Mouse (Mus musculus) thymus, adult 2 months (tissue): ENCODE results near the gene Myl6b. TPM values are rescaled to one million over a fixed set of nuclear protein-coding genes. Genes with fewer than 3 reads are reported as not detected.

Experiments
- DNase-seq: peaks from one replicate; pipeline ENCODE4 v3.0.0; 2021
- H3K27ac ChIP-seq: fragments of 200-500 bp; 2 replicates; pipeline ENCODE4 v1.5.1; 2012; ENCODE audit warnings: low read length, control low read depth; ENCODE audit not compliant: control insufficient read depth, insufficient read depth
- H3K27me3 ChIP-seq: fragments of 200-500 bp; 2 replicates; pipeline ENCODE4 v1.6.1; 2012; ENCODE audit warnings: mild to moderate bottlenecking, low read length, moderate library complexity, mixed read lengths; ENCODE audit not compliant: control insufficient read depth, insufficient read depth
- H3K36me3 ChIP-seq: fragments of 200-500 bp; 2 replicates; pipeline ENCODE4 v1.6.1; 2012; ENCODE audit warnings: mild to moderate bottlenecking, low read length, moderate library complexity; ENCODE audit not compliant: control insufficient read depth, insufficient read depth
- H3K4me1 ChIP-seq: fragments of 200-500 bp; replicated peaks from 2 replicates; pipeline ENCODE4 v1.6.1; 2012; ENCODE audit warnings: low read length; ENCODE audit not compliant: control insufficient read depth, insufficient read depth
- H3K4me3 ChIP-seq: fragments of 200-500 bp; 2 replicates; pipeline ENCODE4 v1.5.1; 2012; ENCODE audit warnings: mild to moderate bottlenecking, low read length, control low read depth, moderate library complexity; ENCODE audit not compliant: control insufficient read depth, insufficient read depth
- CTCF ChIP-seq: fragments of 200-500 bp; IDR thresholded peaks from 2 replicates; pipeline ENCODE4 v1.5.1; 2012; ENCODE audit warnings: mild to moderate bottlenecking, control low read depth, low read length, moderate library complexity, borderline replicate concordance; ENCODE audit not compliant: control insufficient read depth, poor library complexity, insufficient read depth; ENCODE audit errors: extremely low read depth
- POLR2A ChIP-seq: fragments of 200-500 bp; IDR thresholded peaks from 2 replicates; pipeline ENCODE4 v1.6.1; 2012; ENCODE audit warnings: mild to moderate bottlenecking, low read length, control low read depth, moderate library complexity; ENCODE audit not compliant: control insufficient read depth, poor library complexity, insufficient read depth; ENCODE audit errors: extremely low read depth
- WGBS: fragments of 180-500 bp; shearing (Covaris S2); methylation state at CpG from one replicate; pipeline ENCODE4 v1.1.7; 2018; 5-methylcytosine and 5-hydroxymethylcytosine counted together
- polyA plus RNA-seq: library from polyadenylated mRNA; depleted of rRNA; stranded (reverse); fragments of >200 nt; gene quantifications from 2 replicates; pipeline ENCODE4 v1.2.3, GENCODE M21; 2012

The Myl6b gene
- polyA plus RNA-seq, 1 experiment, result 3.9 TPM

DNA sequence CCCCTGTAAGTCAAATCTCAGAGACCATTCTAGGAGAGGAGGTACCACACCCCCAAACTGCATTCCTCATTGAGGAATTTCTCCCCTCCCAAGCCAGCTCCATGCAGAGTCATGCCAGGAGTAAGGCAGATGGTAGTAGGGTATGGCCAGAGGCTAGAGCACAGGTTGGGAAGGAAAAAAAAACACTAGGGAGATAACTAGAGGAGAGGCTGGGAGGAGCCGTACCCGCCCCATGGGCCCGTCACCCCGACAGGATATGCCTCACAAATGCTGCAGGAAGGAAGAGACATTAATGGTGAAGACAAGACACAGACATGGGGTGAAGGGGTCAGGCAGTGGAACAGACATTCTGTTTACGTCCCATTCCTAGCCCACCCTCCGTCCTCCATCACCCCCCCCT, 7.0 kb downstream of the Myl6b start:
- peak; percentile 11 for DNase-seq

DNA sequence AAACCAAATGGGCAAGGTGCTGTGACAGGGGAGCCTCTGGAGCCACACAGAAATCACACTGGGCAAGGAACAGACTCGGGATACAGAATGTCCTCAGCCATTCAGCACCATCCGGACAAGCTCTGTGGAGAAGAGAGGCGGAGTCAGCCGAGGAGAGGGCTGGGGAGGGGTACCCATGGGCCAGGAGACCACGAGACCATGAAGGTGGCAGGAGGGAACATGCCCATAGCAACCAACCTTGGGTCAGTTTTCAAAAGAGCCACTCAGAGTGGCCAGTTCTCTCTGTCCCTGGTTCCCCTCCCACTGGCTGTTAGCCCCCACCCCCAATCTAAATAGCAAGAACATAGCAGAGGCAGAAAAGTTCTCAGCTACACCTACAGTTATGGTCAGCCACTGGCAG, 7.6 kb downstream of the Myl6b start:
- peaks cover 51% of the 10 kb centered on the region for H3K36me3 ChIP-seq
- no peak overlapping the region for H3K4me3 ChIP-seq
- 88% methylated on average over 5 of the region's 5 CpGs for whole genome bisulfite sequencing
- H3K27me3 ChIP-seq, result no peaks in the 10 kb centered on the region
- H3K27ac ChIP-seq, result no peak overlapping the region
- no peak for DNase-seq
- H3K4me1 ChIP-seq, result peaks cover 29% of the 10 kb centered on the region
- TF ChIP-seq CTCF, result no peak

More for the DNA sequence above, 7.0 kb downstream of the Myl6b start:
- Histone ChIP-seq H3K4me3 (no peak overlapping the region; the same call in 1 of the 2 replicates), H3K4me1 (peaks cover 29% of the 10 kb centered on the region), H3K27me3 (no peaks in the 10 kb centered on the region), H3K36me3 (peaks cover 45% of the 10 kb centered on the region), H3K27ac (no peak overlapping the region)
- WGBS, result 82% methylated on average over 6 of the region's 6 CpGs
- no peak for TF ChIP-seq CTCF
- no peak for TF ChIP-seq POLR2A

DNA sequence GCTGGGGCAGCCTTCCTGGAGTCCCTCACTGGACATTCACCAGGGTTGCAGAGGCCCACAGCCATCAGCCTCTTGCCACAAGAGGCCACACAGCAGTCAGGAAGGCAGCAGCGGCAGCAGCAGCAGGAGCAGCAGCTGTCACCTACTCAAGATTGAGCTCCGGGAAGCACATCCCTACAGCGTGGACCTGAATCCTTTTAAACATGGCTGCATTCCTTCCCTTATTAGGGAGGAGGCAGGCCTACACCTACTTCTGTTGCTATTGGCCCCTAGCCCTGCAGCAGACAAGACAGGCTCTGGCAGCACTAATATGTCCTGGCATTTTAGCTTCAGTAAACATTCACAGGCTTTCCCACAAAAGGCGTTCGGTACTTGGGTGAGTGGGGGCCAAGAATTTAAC, 8.3 kb downstream of the Myl6b start:
- DNase-seq, result no peak
- 93% methylated on average over 5 of the region's 5 CpGs for WGBS
- no peak overlapping the region for H3K4me3 ChIP-seq
- no peaks in the 10 kb centered on the region for H3K27me3 ChIP-seq
- H3K27ac ChIP-seq, result no peak overlapping the region
- H3K4me1 ChIP-seq, result peaks cover 27% of the 10 kb centered on the region
- H3K36me3 ChIP-seq, result peaks cover 58% of the 10 kb centered on the region
- no peak for TF ChIP-seq POLR2A
- TF ChIP-seq CTCF, result no peak

DNA sequence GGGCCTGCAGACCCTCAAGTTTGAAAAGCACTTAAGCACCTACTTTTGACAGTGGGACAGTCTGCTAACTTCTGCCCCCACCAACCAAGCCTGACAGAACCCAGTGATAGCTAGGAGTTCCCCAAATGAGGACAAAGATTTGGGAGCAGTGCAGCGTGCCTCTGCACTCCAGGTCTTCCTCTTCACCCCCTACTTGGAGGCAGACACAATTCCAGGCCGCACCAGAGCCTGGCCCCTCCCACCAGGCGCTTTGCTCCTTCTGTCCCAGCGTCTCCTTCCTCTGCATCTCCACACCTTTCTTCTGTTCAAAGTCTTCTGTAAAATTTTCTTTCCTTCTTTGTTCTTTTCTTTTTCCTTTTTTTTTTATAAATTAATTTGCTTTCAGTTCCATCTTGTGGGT, 8.7 kb downstream of the Myl6b start:
- Histone ChIP-seq H3K36me3 (peaks cover 58% of the 10 kb centered on the region), H3K27ac (no peak overlapping the region), H3K27me3 (no peaks in the 10 kb centered on the region), H3K4me3 (no peak overlapping the region), H3K4me1 (peaks cover 22% of the 10 kb centered on the region)
- DNase-seq, result no peak
- WGBS, result 90% methylated on average over 4 of the region's 4 CpGs
- TF ChIP-seq POLR2A (no peak), CTCF (no peak)

DNA sequence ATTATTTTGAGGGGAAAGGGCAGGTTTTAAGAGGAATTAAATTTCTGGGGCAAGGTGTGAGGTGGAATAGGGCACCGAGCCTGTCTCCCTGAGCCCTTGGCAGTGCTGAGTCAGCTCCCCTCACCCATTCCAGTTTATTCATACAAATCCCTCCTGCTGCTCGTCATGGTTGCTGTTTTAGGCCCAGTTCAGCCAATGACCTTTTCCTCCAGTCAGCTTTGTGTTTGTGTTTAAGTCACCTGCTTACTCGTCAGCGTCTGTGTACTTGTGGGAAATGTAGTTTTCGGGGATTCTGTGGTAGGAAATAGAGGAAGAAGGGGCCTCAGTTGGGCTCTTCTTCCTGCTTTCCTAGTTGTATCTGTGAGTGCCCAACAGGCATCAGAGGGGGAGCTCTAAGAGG, 9.1 kb downstream of the Myl6b start:
- no peak for DNase-seq
- H3K27me3 ChIP-seq, result no peaks in the 10 kb centered on the region
- peaks cover 58% of the 10 kb centered on the region for H3K36me3 ChIP-seq
- H3K27ac ChIP-seq, result no peak overlapping the region
- H3K4me1 ChIP-seq, result peaks cover 18% of the 10 kb centered on the region
- WGBS, result 89% methylated on average over 5 of the region's 5 CpGs
- no peak overlapping the region for H3K4me3 ChIP-seq
- no peak for TF ChIP-seq POLR2A
- no peak for TF ChIP-seq CTCF

DNA sequence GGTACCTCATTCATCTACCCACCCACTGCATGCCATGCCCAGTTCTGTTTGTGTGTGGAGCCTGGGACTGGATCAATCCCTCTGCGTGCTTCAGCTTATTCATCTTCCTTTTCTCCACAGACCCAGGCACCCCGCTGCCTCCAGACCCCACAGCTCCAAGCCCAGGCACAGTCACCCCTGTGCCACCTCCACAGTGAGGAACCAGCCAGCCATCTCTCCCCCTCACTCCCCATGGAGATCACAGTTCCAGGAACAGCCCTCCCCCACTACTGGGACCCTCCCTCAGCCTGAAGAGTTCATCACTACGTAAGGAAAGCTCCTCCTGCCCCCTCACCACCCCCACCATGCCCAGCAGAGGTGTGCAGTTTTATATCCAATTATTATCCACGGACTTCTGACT, 9.7 kb downstream of the Myl6b start:
- WGBS, result 98% methylated on average over 4 of the region's 4 CpGs
- Histone ChIP-seq H3K27ac (no peak overlapping the region), H3K4me3 (no peak overlapping the region), H3K27me3 (no peaks in the 10 kb centered on the region), H3K4me1 (peaks cover 18% of the 10 kb centered on the region), H3K36me3 (peaks cover 62% of the 10 kb centered on the region)
- TF ChIP-seq CTCF (no peak), POLR2A (no peak)
- no peak for DNase-seq
